ENCODE assay signal across 7 mouse cellular contexts in the genomic region with DNA sequence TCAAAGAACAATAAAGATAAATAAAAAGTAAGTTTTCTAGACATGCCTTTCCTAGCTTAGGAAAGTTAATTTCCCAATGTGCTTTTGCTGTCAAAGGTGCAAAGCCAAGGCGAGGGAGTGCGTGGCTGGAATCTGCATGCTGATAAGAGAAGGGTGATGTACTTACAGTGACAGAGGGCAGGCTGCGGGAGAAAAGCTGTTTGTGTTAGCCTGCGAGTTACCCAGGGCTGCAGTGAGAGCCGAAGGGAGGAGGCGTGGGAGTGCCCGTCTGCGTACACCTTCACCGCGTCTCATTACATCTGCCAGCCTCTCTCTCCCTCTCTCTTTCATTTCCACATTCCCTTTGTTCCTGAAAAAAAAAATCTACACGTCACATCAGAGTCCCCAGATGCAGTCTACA. TPM values are rescaled to one million over a fixed set of nuclear protein-coding genes. Genes with fewer than 3 reads are reported as not detected.
DNase-seq lines count a peak whose midpoint lies in the region; ATAC-seq and TF ChIP-seq lines count a peak whose summit lies in the region.

Gene Sox6, minus strand, starts transcription at position 286 of the 400 bp plus-strand sequence.

- no peak within 1 kb of the TSS for H3K27ac ChIP-seq in MEL (ENCODE audit: control insufficient read depth, low read depth, low read length)
- H3K27ac ChIP-seq in bone marrow macrophage, adult 2 months (ENCODE audit: insufficient read depth, low read depth, low read length), result no peak within 1 kb of the TSS
- peak within 1 kb of the TSS; percentile 3 for H3K27ac ChIP-seq in hindbrain, embryonic 16.5 days (ENCODE audit: low read depth, low read length)
- peak within 1 kb of the TSS; percentile 39; the same call in 1 of the 2 replicates for H3K27ac ChIP-seq in neural tube, embryonic 11.5 days (ENCODE audit: low read depth, low read length)

- TF ChIP-seq EP300 in MEL (IDR thresholded peaks at IDR 0.05; ENCODE audit: low read depth in 1 of 2, low read length in 2 of 2), result no peak

- H3K79me2 ChIP-seq in MEL (ENCODE audit: control insufficient read depth, insufficient read depth, low read length, poor library complexity), result no peaks in the 10 kb centered on the region

- TF ChIP-seq POLR2A in MEL (IDR thresholded peaks at IDR 0.05; ENCODE audit: control insufficient read depth in 1 of 2, insufficient read depth in 1 of 2, low read depth in 1 of 2, low read length in 2 of 2, poor library complexity in 1 of 2), result no peak
- no peak for TF ChIP-seq POLR2A in bone marrow macrophage, adult 2 months (IDR thresholded peaks at IDR 0.05; ENCODE audit: borderline replicate concordance, low read depth, low read length)

- no peak within 1 kb of the TSS for H3K9ac ChIP-seq in MEL (ENCODE audit: control insufficient read depth, low read depth, low read length, poor library complexity, severe bottlenecking)
- H3K9ac ChIP-seq in hindbrain, embryonic 16.5 days (ENCODE audit: low read depth, low read length), result peak within 1 kb of the TSS; percentile 65
- peak within 1 kb of the TSS; percentile 54 for H3K9ac ChIP-seq in neural tube, embryonic 11.5 days (ENCODE audit: low read length)

- no peaks in the 10 kb centered on the region for H3K9me3 ChIP-seq in MEL (replicated peaks; ENCODE audit: insufficient read depth, low read length)
- no peaks in the 10 kb centered on the region for H3K9me3 ChIP-seq in hindbrain, embryonic 16.5 days (ENCODE audit: control insufficient read depth, low read length)
- no peaks in the 10 kb centered on the region for H3K9me3 ChIP-seq in neural tube, embryonic 11.5 days (ENCODE audit: control insufficient read depth, low read length)

- no peaks in the 10 kb centered on the region for H3K36me3 ChIP-seq in MEL (ENCODE audit: control insufficient read depth in 1 of 2, insufficient read depth in 2 of 2, low read length in 2 of 2)
- H3K36me3 ChIP-seq in hindbrain, embryonic 16.5 days (ENCODE audit: control insufficient read depth, insufficient read depth, low read length), result no peaks in the 10 kb centered on the region
- no peaks in the 10 kb centered on the region for H3K36me3 ChIP-seq in neural tube, embryonic 11.5 days (ENCODE audit: control insufficient read depth, insufficient read depth, low read length)

- peak within 1 kb of the TSS; percentile 96 for H3K4me2 ChIP-seq in hindbrain, embryonic 16.5 days (ENCODE audit: low read length)
- H3K4me2 ChIP-seq in neural tube, embryonic 11.5 days (ENCODE audit: low read depth), result peak within 1 kb of the TSS; percentile 93

- TF ChIP-seq CTCF in MEL (IDR thresholded peaks at IDR 0.05 in 2 of 3, conservative IDR thresholded peaks at IDR 0.05 in 1 of 3; ENCODE audit: control insufficient read depth in 1 of 3, insufficient read depth in 1 of 3, low read depth in 2 of 3, low read length in 3 of 3, poor library complexity in 1 of 3, severe bottlenecking in 1 of 3), result no peak
- TF ChIP-seq CTCF in bone marrow macrophage, adult 2 months (IDR thresholded peaks at IDR 0.05; ENCODE audit: low read depth, low read length), result no peak

- peak within 1 kb of the TSS; percentile 64 to 71 for H3K4me3 ChIP-seq in MEL (ENCODE audit: control insufficient read depth in 1 of 2, insufficient read depth in 1 of 2, low read depth in 2 of 2, low read length in 2 of 2)
- peak within 1 kb of the TSS; percentile 60 for H3K4me3 ChIP-seq in bone marrow macrophage, adult 2 months (ENCODE audit: insufficient read depth, low read length)
- peak within 1 kb of the TSS; percentile 55 for H3K4me3 ChIP-seq in hindbrain, embryonic 16.5 days (ENCODE audit: low read length)
- peak within 1 kb of the TSS; percentile 50 for H3K4me3 ChIP-seq in neural tube, embryonic 11.5 days (ENCODE audit: low read depth, low read length)

- no peaks in the 10 kb centered on the region for H3K4me1 ChIP-seq in MEL (ENCODE audit: control insufficient read depth in 1 of 2, insufficient read depth in 2 of 2, low read length in 2 of 2)
- H3K4me1 ChIP-seq in bone marrow macrophage, adult 2 months (ENCODE audit: control insufficient read depth, insufficient read depth, low read length), result peaks cover 5% of the 10 kb centered on the region; the same call in 1 of the 2 replicates
- H3K4me1 ChIP-seq in hindbrain, embryonic 16.5 days (ENCODE audit: control insufficient read depth, insufficient read depth, low read depth, low read length), result peaks cover 23% of the 10 kb centered on the region
- peaks cover 22% of the 10 kb centered on the region for H3K4me1 ChIP-seq in neural tube, embryonic 11.5 days (ENCODE audit: control insufficient read depth, insufficient read depth, low read length)

- DNase-seq in MEL (ENCODE audit: low read depth, low spot score), result peak; percentile 25
- DNase-seq in gastrocnemius, adult 8-10 months (ENCODE audit: low spot score in 2 of 2), result no peak
- DNase-seq in liver, result peak; percentile 21
- DNase-seq in neural tube, embryonic 11.5 days (ENCODE audit: low spot score), result peak; percentile 54

- WGBS in hindbrain, embryonic 16.5 days, result 3% methylated on average over 11 of the region's 11 CpGs
- under 1% methylated on average over 11 of the region's 11 CpGs for WGBS in neural tube, embryonic 11.5 days

- peaks cover 0 to 10% of the 10 kb centered on the region in 2 experiments for H3K27me3 ChIP-seq in MEL (ENCODE audit: control insufficient read depth in 1 of 2, insufficient read depth in 2 of 2, low read length in 2 of 2)
- H3K27me3 ChIP-seq in hindbrain, embryonic 16.5 days (replicated peaks; ENCODE audit: control insufficient read depth, insufficient read depth, low read length), result peaks cover 31% of the 10 kb centered on the region
- peaks cover 35% of the 10 kb centered on the region for H3K27me3 ChIP-seq in neural tube, embryonic 11.5 days (ENCODE audit: control insufficient read depth, insufficient read depth, low read length)

- ATAC-seq in hindbrain, embryonic 16.5 days, result no peak
- no peak for ATAC-seq in neural tube, embryonic 11.5 days (ENCODE audit: insufficient read depth, low FRiP score, low TSS enrichment)
- no peak for ATAC-seq in inflammation-experienced regulatory T-cells, adult 6 months

- no peak for TF ChIP-seq RAD21 in MEL (IDR thresholded peaks at IDR 0.05; ENCODE audit: low read depth, low read length)

TF ChIP-seq in MEL, 35 proteins besides CTCF, POLR2A, EP300 and RAD21:
- no peak for TF ChIP-seq ETS1 (IDR thresholded peaks at IDR 0.05; ENCODE audit: low read depth, low read length)
- no peak for TF ChIP-seq MAZ (IDR thresholded peaks at IDR 0.05; ENCODE audit: low read depth, low read length)
- no peak for TF ChIP-seq ZC3H11A (IDR thresholded peaks at IDR 0.05; ENCODE audit: low read depth, low read length)
- no peak for TF ChIP-seq JUND (IDR thresholded peaks at IDR 0.05; ENCODE audit: low read depth, low read length)

RNA-seq across cellular contexts. Expression of gene Sox6, which starts in this region (rescaled TPM):
- total RNA-seq in MEL (2012; rRNA removed), result 1.8 and 2.6 TPM in 2 replicates
- polyA plus RNA-seq in MEL (2012; ENCODE audit: insufficient read depth in 1 of 2, insufficient read length in 2 of 2, low read depth in 1 of 2, low replicate concordance in 2 of 2, missing spikeins in 1 of 2), result 1 to 10 TPM in 1 of 2 experiments, not detected in 1; 4.6 TPM
- not detected in 2 replicates for polyA plus RNA-seq in bone marrow macrophage, adult 2 months (2012; ENCODE audit: insufficient read depth, insufficient read length, missing spikeins)
- total RNA-seq in gastrocnemius, adult 8-10 months (2022), result 100 to 1,000 TPM; 156 to 192 (median 179) TPM
- polyA plus RNA-seq in hindbrain, embryonic 16.5 days (2015; fragmentation: Nextera tagmentation; extraction: Ambion mirVana), result 29.2 and 31.2 TPM in 2 replicates
- 79.3 and 82.6 TPM in 2 replicates for polyA plus RNA-seq in neural tube, embryonic 11.5 days (2014; fragmentation: Nextera tagmentation; extraction: Ambion mirVana)
- not detected for polyA plus RNA-seq in inflammation-experienced regulatory T-cells, adult 6 months (2017; shearing (Covaris generic))

Comparison
In these comparisons a context has a peak if more than half of its experiments do, and no peak if none do; other contexts are left out.
1. RNA of gene Sox6 (total RNA-seq): 156 to 192 TPM in gastrocnemius, adult 8-10 months; 1.8 to 2.6 TPM in MEL; every median in the first group is over 10 times any median in the second.
2. DNase-seq: peak in MEL (single experiment), liver (single experiment) and neural tube, embryonic 11.5 days (single experiment); none in gastrocnemius, adult 8-10 months (0 of 2).
3. H3K27ac ChIP-seq: peak in hindbrain, embryonic 16.5 days (single experiment) and neural tube, embryonic 11.5 days (single experiment); none in MEL (single experiment) and bone marrow macrophage, adult 2 months (single experiment).
4. Peak in every context shown above with its lines, with median percentiles within 50 percentile points of each other: H3K4me3 ChIP-seq.